23 mouse cellular contexts compared by ENCODE assay signal in genomic region chr1:123628268-123628667, GRCm38 (mm10).
A peak's percentile ranks its signal among the peaks of the same experiment; 100 is the strongest.
DNase-seq lines count a peak whose midpoint lies in the region; ATAC-seq and TF ChIP-seq lines count a peak whose summit lies in the region.
"Had no signal": no experiment of that assay in that cellular context is flagged by ENCODE, and none has a peak within 500 bp of the region (broad histone marks: within the 10 kb centered on the region; RNA-seq: fewer than 3 reads in every experiment).

No protein-coding gene starts in this region.

- H3K9ac ChIP-seq in forebrain, postnatal 0 days: no peak overlapping the region
- no peak overlapping the region for H3K9ac ChIP-seq in forebrain, embryonic 14.5 days (ENCODE audit: low read length)
- H3K9ac ChIP-seq: embryonic facial prominence, embryonic 12.5 days; embryonic facial prominence, embryonic 15.5 days; forebrain, embryonic 15.5 days; hindbrain, embryonic 13.5 days had no signal

- no peak overlapping the region for H3K4me2 ChIP-seq in forebrain, postnatal 0 days (ENCODE audit: low read depth)
- no peak overlapping the region for H3K4me2 ChIP-seq in forebrain, embryonic 14.5 days (ENCODE audit: low read length)
- H3K4me2 ChIP-seq: embryonic facial prominence, embryonic 12.5 days; embryonic facial prominence, embryonic 15.5 days; forebrain, embryonic 15.5 days; heart, embryonic 11.5 days; hindbrain, embryonic 13.5 days had no signal

- TF ChIP-seq CTCF in forebrain, postnatal 0 days (IDR thresholded peaks at IDR 0.05; ENCODE audit: low read depth): no peak

- H3K9me3 ChIP-seq in forebrain, postnatal 0 days (ENCODE audit: low read length): no peaks in the 10 kb centered on the region
- H3K9me3 ChIP-seq in forebrain, embryonic 14.5 days (replicated peaks; ENCODE audit: control insufficient read depth, low read length): no peaks in the 10 kb centered on the region
- H3K9me3 ChIP-seq: embryonic facial prominence, embryonic 12.5 days; embryonic facial prominence, embryonic 15.5 days; forebrain, embryonic 15.5 days; hindbrain, embryonic 13.5 days had no signal

- DNase-seq in forebrain, postnatal 0 days: peak; percentile 30
- DNase-seq in forebrain, embryonic 14.5 days (ENCODE audit: low spot score): no peak
- peak; percentile 4 for DNase-seq in layer of hippocampus, adult 9-11 months
- no peak for DNase-seq in layer of hippocampus, adult 9-10 months (ENCODE audit: low spot score)
- DNase-seq in right cerebral cortex, adult 18-20 months: peak; percentile 11
- DNase-seq in right cerebral cortex, postnatal 14 days: no peak
- no peak for DNase-seq in kidney, postnatal 36 days
- DNase-seq: adrenal gland, adult 8-10 months; adrenal gland, postnatal 25 days; cerebellum, adult 11 months; cerebellum, adult 2 months; cerebellum, adult 9-11 months; cerebellum, postnatal 25 days; gastrocnemius, adult 2 months; gastrocnemius, postnatal 14 days; heart, adult 11 months had no signal

- H3K36me3 ChIP-seq in forebrain, postnatal 0 days (ENCODE audit: insufficient read depth): no peaks in the 10 kb centered on the region
- H3K36me3 ChIP-seq in forebrain, embryonic 14.5 days (ENCODE audit: control insufficient read depth, insufficient read depth, low read length): no peaks in the 10 kb centered on the region
- H3K36me3 ChIP-seq: embryonic facial prominence, embryonic 12.5 days; embryonic facial prominence, embryonic 15.5 days; forebrain, embryonic 15.5 days; hindbrain, embryonic 13.5 days had no signal

- ATAC-seq in forebrain, postnatal 0 days: peak; percentile 34
- no peak for ATAC-seq in forebrain, embryonic 14.5 days
- ATAC-seq: activated CD4-positive, CD25-positive, alpha-beta regulatory T cell, adult 4 months; forebrain, embryonic 15.5 days; hindbrain, embryonic 16.5 days had no signal

- H3K27ac ChIP-seq in forebrain, postnatal 0 days (ENCODE audit: low read depth, low read length): no peak overlapping the region
- no peak overlapping the region for H3K27ac ChIP-seq in forebrain, embryonic 14.5 days (ENCODE audit: low read depth, low read length)
- H3K27ac ChIP-seq: embryonic facial prominence, embryonic 12.5 days; embryonic facial prominence, embryonic 15.5 days; forebrain, embryonic 15.5 days; gastrocnemius, adult 2 months; hindbrain, embryonic 13.5 days had no signal

- 73% methylated on average over 3 of the region's 3 CpGs for WGBS in forebrain, postnatal 0 days
- WGBS in forebrain, embryonic 14.5 days: 87% methylated on average over 3 of the region's 3 CpGs

- no peak overlapping the region for H3K4me3 ChIP-seq in forebrain, postnatal 0 days (ENCODE audit: low read depth, low read length)
- no peak overlapping the region for H3K4me3 ChIP-seq in forebrain, embryonic 14.5 days (ENCODE audit: low read depth, low read length)
- H3K4me3 ChIP-seq: embryonic facial prominence, embryonic 12.5 days; embryonic facial prominence, embryonic 15.5 days; forebrain, embryonic 15.5 days; gastrocnemius, adult 2 months; hindbrain, embryonic 13.5 days had no signal

- H3K4me1 ChIP-seq in forebrain, postnatal 0 days (ENCODE audit: insufficient read depth): no peaks in the 10 kb centered on the region
- no peaks in the 10 kb centered on the region for H3K4me1 ChIP-seq in forebrain, embryonic 14.5 days (ENCODE audit: control insufficient read depth, insufficient read depth, low read length)
- H3K4me1 ChIP-seq: embryonic facial prominence, embryonic 12.5 days; embryonic facial prominence, embryonic 15.5 days; forebrain, embryonic 15.5 days; hindbrain, embryonic 13.5 days had no signal

- no peaks in the 10 kb centered on the region for H3K27me3 ChIP-seq in forebrain, postnatal 0 days (ENCODE audit: insufficient read depth, low read length)
- no peaks in the 10 kb centered on the region for H3K27me3 ChIP-seq in forebrain, embryonic 14.5 days (replicated peaks; ENCODE audit: control insufficient read depth, insufficient read depth, low read length)
- H3K27me3 ChIP-seq: embryonic facial prominence, embryonic 12.5 days; embryonic facial prominence, embryonic 15.5 days; forebrain, embryonic 15.5 days; hindbrain, embryonic 13.5 days had no signal

Comparison
In these comparisons a context has a peak if more than half of its experiments do, and no peak if none do; other contexts are left out.
1. DNase-seq: peak in forebrain, postnatal 0 days (single experiment), layer of hippocampus, adult 9-11 months (single experiment) and right cerebral cortex, adult 18-20 months (single experiment); none in forebrain, embryonic 14.5 days (single experiment), layer of hippocampus, adult 9-10 months (single experiment), right cerebral cortex, postnatal 14 days (single experiment) and kidney, postnatal 36 days (0 of 2).